Mouse (Mus musculus) C2C12 (cell line): Measurements from ENCODE around the gene Foxd1. TPM values are rescaled to one million over a fixed set of nuclear protein-coding genes. Genes with fewer than 3 reads are reported as not detected.

Source experiments
- H3K27me3 ChIP-seq: one replicate; pipeline ENCODE4 v1.6.1; 2011; ENCODE audit not compliant: control insufficient read depth, insufficient read depth, insufficient read length
- H3K36me3 ChIP-seq: one replicate; pipeline ENCODE4 v1.6.1; 2011; ENCODE audit not compliant: control insufficient read depth, insufficient read depth
- H3K4me3 ChIP-seq: one replicate; pipeline ENCODE4 v1.5.1; 2011; ENCODE audit warnings: mild to moderate bottlenecking, control low read depth; ENCODE audit not compliant: poor library complexity, insufficient read depth, severe bottlenecking
- H3K79me2 ChIP-seq: one replicate; pipeline ENCODE4 v1.6.1; 2011; ENCODE audit not compliant: control insufficient read depth, insufficient read depth
- H3K79me3 ChIP-seq: one replicate; pipeline ENCODE4 v1.6.1; 2011; ENCODE audit warnings: low read depth, control low read depth
- H3ac ChIP-seq: one replicate; pipeline ENCODE3; 2011; ENCODE audit warnings: low read depth; ENCODE audit not compliant: control insufficient read depth, insufficient read length
- CEBPB ChIP-seq: IDR thresholded peaks from one replicate; pipeline ENCODE4 v1.6.1; 2011; ENCODE audit warnings: low read depth, mild to moderate bottlenecking, control low read depth, moderate library complexity
- CTCF ChIP-seq: IDR thresholded peaks from one replicate; pipeline ENCODE4 v1.5.1; 2011; ENCODE audit not compliant: control insufficient read depth, insufficient read depth, insufficient read length
- FOSL1 ChIP-seq: IDR thresholded peaks from one replicate; pipeline ENCODE4 v1.8.0; 2011; ENCODE audit warnings: mild to moderate bottlenecking, low read length; ENCODE audit not compliant: poor library complexity, insufficient read depth, severe bottlenecking
- MAX ChIP-seq: IDR thresholded peaks from one replicate; pipeline ENCODE4 v1.6.1; 2011; ENCODE audit warnings: mild to moderate bottlenecking, control low read depth
- MYOD1 ChIP-seq: IDR thresholded peaks from one replicate; pipeline ENCODE4 v1.6.1; 2011; ENCODE audit warnings: low read depth; ENCODE audit not compliant: control insufficient read depth, insufficient read length
- MYOG ChIP-seq: IDR thresholded peaks from one replicate; pipeline ENCODE4 v1.6.1; 2011; ENCODE audit not compliant: control insufficient read depth, insufficient read length; ENCODE audit errors: extremely low read depth
- USF1 ChIP-seq: IDR thresholded peaks from one replicate; pipeline ENCODE4 v1.6.1; 2011; ENCODE audit warnings: low read depth, mild to moderate bottlenecking, control low read depth, moderate library complexity
- polyA plus RNA-seq: library from polyadenylated mRNA; unstranded; fragments of >200 nt; fragmentation: generic; extraction: Trizol; gene quantifications from one replicate; pipeline ENCODE4 v1.2.1, GENCODE M21; 2012; ENCODE audit warnings: missing spikeins

The Foxd1 gene
- polyA plus RNA-seq, 1 experiment, result 0.14 TPM

GRCm38 (mm10) chr13:98360391-98360790 is 6.3 kb downstream of the Foxd1 start:
- Histone ChIP-seq H3ac (no peak overlapping the region), H3K27me3 (peaks cover 54% of the 10 kb centered on the region), H3K36me3 (no peaks in the 10 kb centered on the region), H3K79me3 (no peaks in the 10 kb centered on the region), H3K79me2 (no peaks in the 10 kb centered on the region), H3K4me3 (no peak overlapping the region)
- TF ChIP-seq FOSL1, result no peak
- TF ChIP-seq MAX, result no peak
- no peak for TF ChIP-seq MYOG
- no peak for TF ChIP-seq CTCF
- TF ChIP-seq MYOD1, result no peak
- TF ChIP-seq CEBPB, result no peak
- no peak for TF ChIP-seq USF1

- Histone ChIP-seq H3K4me3 (no peak overlapping the region), H3K36me3 (no peaks in the 10 kb centered on the region), H3K79me3 (no peaks in the 10 kb centered on the region), H3K79me2 (no peaks in the 10 kb centered on the region), H3ac (no peak overlapping the region), H3K27me3 (peaks cover 54% of the 10 kb centered on the region)
- no peak for TF ChIP-seq MAX
- TF ChIP-seq CTCF, result no peak
- no peak for TF ChIP-seq USF1
- TF ChIP-seq CEBPB, result no peak
- TF ChIP-seq MYOG, result no peak
- TF ChIP-seq FOSL1, result no peak
- no peak for TF ChIP-seq MYOD1
Observed at GRCm38 (mm10) chr13:98361161-98361560, 7.1 kb downstream of the Foxd1 start.

- no peak overlapping the region for H3K4me3 ChIP-seq
- TF ChIP-seq MAX, result no peak
- TF ChIP-seq CTCF, result no peak
- no peak for TF ChIP-seq USF1
- no peak for TF ChIP-seq MYOG
- no peak for TF ChIP-seq CEBPB
- no peak for TF ChIP-seq MYOD1
- TF ChIP-seq FOSL1, result no peak
- H3K79me3 ChIP-seq, result no peaks in the 10 kb centered on the region
- no peak overlapping the region for H3ac ChIP-seq
- H3K79me2 ChIP-seq, result no peaks in the 10 kb centered on the region
- H3K27me3 ChIP-seq, result peaks cover 60% of the 10 kb centered on the region
- no peaks in the 10 kb centered on the region for H3K36me3 ChIP-seq
Observed at GRCm38 (mm10) chr13:98363046-98363445, 9.0 kb downstream of the Foxd1 start.

- Histone ChIP-seq H3K4me3 (no peak overlapping the region), H3K79me3 (no peaks in the 10 kb centered on the region), H3K79me2 (no peaks in the 10 kb centered on the region), H3K27me3 (peaks cover 45% of the 10 kb centered on the region), H3K36me3 (no peaks in the 10 kb centered on the region), H3ac (no peak overlapping the region)
- TF ChIP-seq FOSL1 (no peak), MYOD1 (no peak), CEBPB (no peak), MAX (no peak), MYOG (no peak), USF1 (no peak)
Observed at GRCm38 (mm10) chr13:98365081-98365480, 11.0 kb downstream of the Foxd1 start.

- peaks cover 44% of the 10 kb centered on the region for H3K27me3 ChIP-seq
- H3K79me3 ChIP-seq, result no peaks in the 10 kb centered on the region
- H3K79me2 ChIP-seq, result no peaks in the 10 kb centered on the region
- H3K36me3 ChIP-seq, result no peaks in the 10 kb centered on the region
- peak overlapping the region; percentile 57 for H3ac ChIP-seq
- no peak overlapping the region for H3K4me3 ChIP-seq
- TF ChIP-seq FOSL1 (no peak), MYOG (no peak), MYOD1 (no peak), USF1 (no peak), CTCF (no peak), MAX (no peak), CEBPB (no peak)
Observed at GRCm38 (mm10) chr13:98365766-98366421, 11.9 kb downstream of the Foxd1 start.

- H3K79me2 ChIP-seq, result no peaks in the 10 kb centered on the region
- no peaks in the 10 kb centered on the region for H3K36me3 ChIP-seq
- TF ChIP-seq MYOD1 (no peak), USF1 (no peak), MYOG (no peak), CEBPB (no peak), CTCF (no peak), FOSL1 (no peak), MAX (no peak)
- no peaks in the 10 kb centered on the region for H3K79me3 ChIP-seq
- no peak overlapping the region for H3ac ChIP-seq
- H3K27me3 ChIP-seq, result peaks cover 37% of the 10 kb centered on the region
- H3K4me3 ChIP-seq, result no peak overlapping the region
Observed at GRCm38 (mm10) chr13:98366469-98367275, 12.6 kb downstream of the Foxd1 start.
